Mouse (Mus musculus) neural tube, postnatal 0 days (tissue): ENCODE data around the gene Bclaf3. TPM values are rescaled to one million over a fixed set of nuclear protein-coding genes. Genes with fewer than 3 reads are reported as not detected.

ENCODE experiments used
- polyA plus RNA-seq: library from polyadenylated mRNA; unstranded; fragments of >200 nt; fragmentation: Nextera tagmentation; extraction: Ambion mirVana; gene quantifications from 2 replicates; pipeline ENCODE4 v1.2.1, GENCODE M21; 2015

Bclaf3 gene
- 15.4 and 16.5 TPM in 2 replicates for polyA plus RNA-seq

DNA sequence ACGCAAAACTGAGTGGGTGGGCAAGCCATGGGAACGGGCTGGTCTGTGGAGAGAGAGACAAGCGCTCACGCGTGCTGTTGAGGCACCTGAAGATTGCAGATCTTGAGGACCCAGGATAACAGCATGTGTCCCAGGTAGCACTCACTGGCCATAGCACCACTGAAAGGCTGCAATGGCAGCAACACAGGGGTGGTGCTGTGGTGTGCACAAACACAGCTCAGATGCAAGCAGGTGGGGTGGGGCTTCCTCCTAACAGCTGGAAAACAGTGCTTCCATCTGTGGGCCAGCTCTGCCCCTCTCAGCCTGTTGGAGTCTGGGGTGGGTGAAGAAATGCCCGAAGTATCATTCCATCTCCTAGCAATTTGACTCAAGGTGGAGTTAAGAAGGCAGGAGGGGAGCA lies at the start of gene Bclaf3:
TSS of gene Bclaf3 (plus strand) at position 301 of the 400 bp plus-strand sequence.

DNA sequence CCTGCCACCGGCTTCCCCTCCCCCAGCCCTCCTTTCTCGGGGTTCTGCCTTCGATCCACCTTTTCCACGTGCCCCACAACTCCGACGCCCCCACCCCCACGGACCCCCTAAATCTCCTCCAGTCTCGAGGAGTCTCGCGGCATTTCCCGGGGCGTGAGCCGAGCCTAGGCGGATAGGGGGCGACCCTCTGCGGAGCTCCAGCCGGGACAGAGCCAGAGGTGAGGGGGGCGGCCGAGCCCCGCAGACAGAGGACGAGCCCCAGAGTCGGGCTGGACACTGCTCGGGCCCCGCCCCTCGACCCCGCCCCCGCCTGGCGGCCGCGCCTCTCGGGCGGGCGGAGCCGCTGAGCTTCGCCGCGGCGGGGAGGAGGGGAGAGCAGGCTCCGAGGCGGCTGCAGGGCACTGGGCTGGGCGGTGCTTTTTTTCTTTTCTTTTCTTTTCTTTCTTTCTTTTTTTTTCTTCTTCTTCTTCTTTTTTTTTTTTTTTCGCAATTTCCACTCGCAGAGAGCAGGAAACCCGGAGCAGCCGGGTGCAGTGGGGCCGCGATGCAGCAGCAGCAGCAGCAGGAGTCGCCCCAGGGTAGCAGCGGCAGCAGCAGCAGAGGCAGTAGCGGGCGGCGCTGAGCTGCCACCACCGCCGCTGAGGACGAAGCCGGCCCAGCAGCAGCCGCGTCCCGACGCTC lies 100.6 kb downstream of the Bclaf3 start, which contains the start of gene Sh3kbp1:
TSS of gene Sh3kbp1 (plus strand) at position 366 of the 681 bp plus-strand sequence.

Other genes starting within 250 kb of the Bclaf3 start
- 80.2 and 92.2 TPM in 2 replicates for gene Eif1ax, start 154.5 kb upstream of the Bclaf3 start, polyA plus RNA-seq
- 83.3 and 86.6 TPM in 2 replicates for gene Map7d2, start 112.1 kb upstream of the Bclaf3 start, polyA plus RNA-seq
- gene Sh3kbp1, start 100.6 kb downstream of the Bclaf3 start, polyA plus RNA-seq: 43.0 and 46.1 TPM in 2 replicates